Mouse (Mus musculus) kidney, embryonic 15.5 days (tissue): ENCODE measurements around the gene Sema6d. TPM values are rescaled to one million over a fixed set of nuclear protein-coding genes. Genes with fewer than 3 reads are reported as not detected.

Experiments
- ATAC-seq: fragments of 200-750 bp; cut with Nextera tagmentation; replicated peaks from 2 replicates; pipeline ENCODE4 v1.8.0; 2017; ENCODE audit warnings: moderate TSS enrichment; ENCODE audit not compliant: low FRiP score
- H3K27ac ChIP-seq: fragments of 300-500 bp; sonication (generic); 2 replicates; pipeline ENCODE4 v1.5.1; 2015; ENCODE audit warnings: mild to moderate bottlenecking, inconsistent platforms
- H3K27me3 ChIP-seq: fragments of 300-500 bp; sonication (generic); 2 replicates; pipeline ENCODE4 v1.6.1; 2015; ENCODE audit warnings: inconsistent platforms
- H3K36me3 ChIP-seq: fragments of 300-500 bp; sonication (generic); 2 replicates; pipeline ENCODE4 v1.6.1; 2015; ENCODE audit warnings: inconsistent platforms
- H3K4me1 ChIP-seq: fragments of 300-500 bp; sonication (generic); 2 replicates; pipeline ENCODE4 v1.6.1; 2015; ENCODE audit warnings: inconsistent platforms
- H3K4me2 ChIP-seq: fragments of 300-500 bp; sonication (generic); 2 replicates; pipeline ENCODE4 v1.6.1; 2015; ENCODE audit warnings: moderate library complexity, mild to moderate bottlenecking, inconsistent platforms
- H3K4me3 ChIP-seq: fragments of 300-500 bp; sonication (generic); replicated peaks from 2 replicates; pipeline ENCODE4 v1.5.1; 2015; ENCODE audit warnings: mild to moderate bottlenecking, inconsistent platforms
- H3K9ac ChIP-seq: fragments of 300-500 bp; sonication (generic); 2 replicates; pipeline ENCODE4 v1.6.1; 2015; ENCODE audit warnings: mild to moderate bottlenecking, inconsistent platforms
- H3K9me3 ChIP-seq: fragments of 300-500 bp; sonication (generic); replicated peaks from 2 replicates; pipeline ENCODE4 v1.6.1; 2016; ENCODE audit warnings: inconsistent platforms
- WGBS: fragments of 180-500 bp; shearing (Covaris S2); methylation state at CpG from one replicate; pipeline ENCODE4 v1.1.7; 2015; ENCODE audit warnings: mixed read lengths; 5-methylcytosine and 5-hydroxymethylcytosine counted together
- polyA plus RNA-seq: library from polyadenylated mRNA; unstranded; fragments of >200 nt; fragmentation: Nextera tagmentation; extraction: Ambion mirVana; gene quantifications from 2 replicates; pipeline ENCODE4 v1.2.1, GENCODE M21; 2015

The Sema6d gene
- polyA plus RNA-seq, 1 experiment from 2014 or later: 9.5 TPM

DNA sequence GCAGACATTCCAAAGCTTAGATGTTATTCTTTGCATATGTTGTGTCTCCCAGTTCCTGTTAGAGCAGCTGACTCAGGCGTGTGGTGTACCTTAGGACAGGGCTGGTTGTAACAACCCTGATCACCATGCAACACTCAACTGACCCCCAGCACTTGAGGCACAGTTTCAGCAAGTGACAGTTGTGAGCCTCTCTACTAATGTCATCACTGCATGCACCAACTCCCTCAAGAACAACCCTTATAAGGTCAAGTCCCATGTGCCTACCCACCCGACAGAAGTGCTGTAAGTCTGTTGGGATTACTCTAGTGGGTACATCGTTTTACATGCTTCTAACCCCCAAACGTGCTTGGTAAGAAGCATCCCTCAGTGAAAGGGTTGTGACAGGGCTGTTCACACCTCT is 418.0 kb downstream of the Sema6d start:
- WGBS: 72% methylated on average over 4 of the region's 4 CpGs

DNA sequence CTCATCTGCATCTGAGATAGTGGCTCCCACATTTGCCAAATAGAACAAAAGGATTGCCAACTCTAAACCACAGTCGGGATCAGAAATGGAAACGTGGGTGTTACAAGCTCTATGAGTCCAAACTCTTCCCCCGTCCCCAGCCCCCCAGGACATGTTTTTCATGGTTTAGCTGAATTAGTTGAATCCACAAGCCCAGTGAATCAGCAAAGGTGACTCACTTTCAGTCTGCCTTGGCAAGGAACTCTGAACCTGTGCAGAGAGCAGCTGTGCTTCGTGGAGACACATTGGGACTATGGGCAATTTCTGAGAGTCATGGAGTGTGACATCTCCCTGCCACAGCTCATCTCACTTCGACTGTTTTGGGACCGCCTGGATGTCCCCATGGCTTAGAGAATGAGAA is 419.7 kb downstream of the Sema6d start:
- H3K4me2 ChIP-seq: no peak overlapping the region
- 83% methylated on average over 6 of the region's 6 CpGs for WGBS
- no peaks in the 10 kb centered on the region for H3K27me3 ChIP-seq
- H3K27ac ChIP-seq: no peak overlapping the region
- H3K4me1 ChIP-seq: no peaks in the 10 kb centered on the region
- no peaks in the 10 kb centered on the region for H3K9me3 ChIP-seq
- no peaks in the 10 kb centered on the region for H3K36me3 ChIP-seq
- H3K9ac ChIP-seq: no peak overlapping the region
- ATAC-seq: no peak
- H3K4me3 ChIP-seq: no peak overlapping the region

More for the DNA sequence above, 418.0 kb downstream of the Sema6d start:
- no peaks in the 10 kb centered on the region for H3K36me3 ChIP-seq
- H3K4me1 ChIP-seq: no peaks in the 10 kb centered on the region
- no peak overlapping the region for H3K4me2 ChIP-seq
- H3K27ac ChIP-seq: no peak overlapping the region
- H3K27me3 ChIP-seq: no peaks in the 10 kb centered on the region
- ATAC-seq: no peak
- no peak overlapping the region for H3K9ac ChIP-seq
- no peak overlapping the region for H3K4me3 ChIP-seq
- H3K9me3 ChIP-seq: no peaks in the 10 kb centered on the region

DNA sequence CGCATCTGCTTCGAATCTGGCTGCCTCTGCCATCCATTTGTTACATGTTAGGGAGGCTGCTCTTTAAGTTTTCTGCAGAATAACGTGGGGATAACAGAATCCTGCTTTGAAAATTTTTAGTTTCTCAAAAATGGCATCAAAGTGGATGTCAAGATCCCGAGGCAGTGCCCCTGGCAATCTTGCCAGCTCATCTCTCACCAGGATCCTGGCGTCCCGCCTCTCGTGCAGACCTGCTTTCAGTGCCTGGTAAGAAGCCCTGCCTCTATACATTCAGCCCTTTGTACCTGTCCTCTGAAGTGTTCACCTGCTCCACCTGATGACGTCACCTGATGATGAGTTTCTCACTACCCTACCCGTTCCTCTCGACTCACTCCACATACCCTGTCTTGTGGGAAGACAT is 422.1 kb downstream of the Sema6d start:
- H3K9me3 ChIP-seq: no peaks in the 10 kb centered on the region
- no peaks in the 10 kb centered on the region for H3K27me3 ChIP-seq
- WGBS: 85% methylated on average over 10 of the region's 10 CpGs
- H3K27ac ChIP-seq: no peak overlapping the region
- no peak for ATAC-seq
- no peak overlapping the region for H3K4me3 ChIP-seq
- H3K4me2 ChIP-seq: no peak overlapping the region
- no peak overlapping the region for H3K9ac ChIP-seq
- no peaks in the 10 kb centered on the region for H3K36me3 ChIP-seq
- no peaks in the 10 kb centered on the region for H3K4me1 ChIP-seq

DNA sequence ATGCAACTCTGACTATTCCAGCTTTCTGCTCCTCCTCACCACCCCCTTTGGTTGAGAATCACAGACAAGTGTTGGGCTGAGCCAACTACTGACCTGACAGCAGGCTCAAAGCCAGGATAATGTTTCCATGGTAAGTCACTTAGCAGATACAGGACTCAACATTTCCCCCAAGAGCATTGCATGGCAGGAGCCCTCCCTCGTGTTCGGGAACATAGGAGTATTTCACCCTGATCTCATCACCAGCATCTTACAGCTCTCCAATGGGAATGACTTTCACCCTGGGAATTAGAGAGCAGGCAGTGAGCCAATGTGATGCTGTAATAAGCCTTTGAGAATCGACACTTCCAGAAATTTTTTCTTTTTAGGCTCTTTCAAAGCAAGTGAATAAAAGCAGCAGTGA is 432.7 kb downstream of the Sema6d start:
- no peak for ATAC-seq
- WGBS: 72% methylated on average over 3 of the region's 3 CpGs
- H3K9ac ChIP-seq: no peak overlapping the region
- H3K27ac ChIP-seq: no peak overlapping the region
- no peak overlapping the region for H3K4me2 ChIP-seq
- H3K36me3 ChIP-seq: no peaks in the 10 kb centered on the region
- no peaks in the 10 kb centered on the region for H3K27me3 ChIP-seq
- H3K4me1 ChIP-seq: no peaks in the 10 kb centered on the region
- H3K4me3 ChIP-seq: no peak overlapping the region
- H3K9me3 ChIP-seq: no peaks in the 10 kb centered on the region

DNA sequence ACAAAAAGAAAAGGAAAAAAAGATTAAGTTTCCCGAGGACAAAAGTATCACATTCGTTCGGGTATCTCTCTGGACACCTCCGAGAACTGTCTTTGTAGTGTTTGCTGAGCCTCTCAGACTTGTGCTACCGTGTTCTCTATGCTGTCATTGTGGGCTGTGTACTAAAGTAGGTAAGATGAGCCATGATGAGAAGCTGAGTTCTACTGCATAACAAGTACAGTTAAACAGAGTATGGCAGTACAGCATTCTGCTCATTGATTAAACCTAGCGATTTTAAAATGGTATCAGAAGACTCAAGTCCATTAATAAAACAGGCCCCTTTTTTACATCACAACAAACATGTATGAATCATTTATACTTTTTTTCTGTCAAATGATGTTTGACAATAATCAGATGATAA is 433.9 kb downstream of the Sema6d start:
- no peak overlapping the region for H3K4me3 ChIP-seq
- no peaks in the 10 kb centered on the region for H3K36me3 ChIP-seq
- WGBS: 92% methylated on average over 6 of the region's 6 CpGs
- no peak for ATAC-seq
- no peak overlapping the region for H3K9ac ChIP-seq
- H3K9me3 ChIP-seq: no peaks in the 10 kb centered on the region
- no peak overlapping the region for H3K4me2 ChIP-seq
- H3K27me3 ChIP-seq: no peaks in the 10 kb centered on the region
- H3K27ac ChIP-seq: no peak overlapping the region
- no peaks in the 10 kb centered on the region for H3K4me1 ChIP-seq

DNA sequence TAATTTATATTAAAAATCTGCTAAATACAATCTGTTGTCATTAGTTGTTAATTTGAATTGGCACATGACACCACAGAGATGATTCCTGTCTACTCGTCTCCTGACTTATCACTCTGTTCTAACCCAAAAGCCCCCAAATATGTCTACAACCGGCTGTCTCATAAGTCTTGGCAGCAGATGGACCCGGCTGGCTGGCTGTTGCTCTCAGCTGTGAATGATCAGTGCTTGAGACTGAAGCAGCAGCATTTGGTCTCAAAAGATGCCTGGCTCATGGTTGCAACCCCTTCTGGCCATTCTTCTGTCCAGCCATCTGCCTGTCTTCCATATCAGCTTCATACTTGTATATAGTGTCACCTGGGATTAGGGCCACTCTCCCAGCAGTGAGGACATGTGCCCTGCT is 434.4 kb downstream of the Sema6d start:
- Histone ChIP-seq H3K4me2 (no peak overlapping the region), H3K9me3 (no peaks in the 10 kb centered on the region), H3K9ac (no peak overlapping the region), H3K27ac (no peak overlapping the region), H3K4me3 (no peak overlapping the region), H3K36me3 (no peaks in the 10 kb centered on the region), H3K27me3 (no peaks in the 10 kb centered on the region), H3K4me1 (no peaks in the 10 kb centered on the region)
- WGBS: 69% methylated on average over 3 of the region's 3 CpGs
- ATAC-seq: no peak

DNA sequence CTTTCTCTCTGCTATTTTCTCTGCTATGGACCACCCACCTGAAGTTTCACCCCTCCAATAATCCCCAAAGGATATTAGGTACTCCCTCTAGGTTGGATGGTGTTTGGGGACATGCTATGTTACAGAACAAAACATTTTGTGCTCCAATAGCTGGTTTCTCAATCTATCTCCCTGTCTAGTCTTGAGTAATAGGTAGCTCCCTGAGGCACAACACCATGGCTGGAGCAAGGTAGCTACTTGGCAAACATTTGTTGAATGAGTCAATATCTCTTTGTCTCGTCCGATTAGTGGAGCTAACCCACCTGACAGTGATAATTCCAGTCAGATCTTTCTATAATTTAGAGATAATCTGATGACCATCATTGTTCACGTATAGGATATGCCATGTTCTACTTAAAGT is 437.9 kb downstream of the Sema6d start:
- H3K4me1 ChIP-seq: no peaks in the 10 kb centered on the region
- WGBS: 90% methylated on average over 3 of the region's 3 CpGs

DNA sequence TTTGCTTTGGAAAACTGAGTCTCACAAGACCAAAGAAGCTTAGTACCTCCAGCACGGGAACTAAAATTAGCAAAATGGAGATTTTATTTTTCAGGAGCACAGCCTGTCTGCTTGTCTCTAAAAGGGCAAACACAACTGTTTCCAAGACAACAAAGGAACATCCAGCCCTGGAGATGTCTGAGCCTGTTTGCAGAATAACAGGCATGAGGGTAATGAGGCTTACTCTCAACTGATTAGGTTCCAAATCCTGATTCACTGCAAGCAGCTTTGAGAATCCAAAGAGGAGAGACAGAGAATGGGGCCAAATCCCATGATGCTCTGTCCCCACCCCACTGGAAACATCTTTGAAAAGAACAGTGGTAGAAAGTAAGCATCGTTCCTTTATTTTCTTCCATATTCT is 440.7 kb downstream of the Sema6d start:
- Histone ChIP-seq H3K36me3 (no peaks in the 10 kb centered on the region), H3K4me1 (no peaks in the 10 kb centered on the region), H3K9me3 (no peaks in the 10 kb centered on the region), H3K9ac (no peak overlapping the region), H3K4me3 (no peak overlapping the region), H3K4me2 (no peak overlapping the region), H3K27me3 (no peaks in the 10 kb centered on the region), H3K27ac (no peak overlapping the region)
- ATAC-seq: no peak
- WGBS: 88% methylated on average over 2 of the region's 2 CpGs

More for the DNA sequence above, 437.9 kb downstream of the Sema6d start:
- Histone ChIP-seq H3K27me3 (no peaks in the 10 kb centered on the region), H3K4me3 (no peak overlapping the region), H3K9ac (no peak overlapping the region), H3K4me2 (no peak overlapping the region), H3K9me3 (no peaks in the 10 kb centered on the region), H3K36me3 (no peaks in the 10 kb centered on the region), H3K27ac (no peak overlapping the region)
- no peak for ATAC-seq

DNA sequence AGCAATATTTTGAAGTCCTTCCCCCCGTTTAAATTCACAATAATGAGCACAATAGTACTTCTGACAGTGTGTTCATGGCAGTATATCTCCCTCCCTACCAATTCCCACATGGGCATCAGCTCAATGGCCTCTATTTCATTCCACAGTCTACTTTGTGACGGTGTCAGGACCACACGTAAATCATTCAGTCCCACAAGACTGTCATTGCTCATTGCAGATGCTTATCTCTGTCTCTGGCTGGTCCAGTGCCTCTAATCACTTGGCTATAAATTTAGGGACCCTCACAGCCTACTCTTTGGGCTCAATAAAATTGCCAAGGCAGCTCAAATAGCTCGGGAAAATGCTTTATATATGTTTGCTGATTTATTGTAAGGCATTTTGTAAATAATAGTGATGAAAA is 441.3 kb downstream of the Sema6d start:
- Histone ChIP-seq H3K9me3 (no peaks in the 10 kb centered on the region), H3K27me3 (no peaks in the 10 kb centered on the region), H3K4me1 (no peaks in the 10 kb centered on the region), H3K36me3 (no peaks in the 10 kb centered on the region), H3K9ac (no peak overlapping the region), H3K4me2 (no peak overlapping the region), H3K4me3 (no peak overlapping the region), H3K27ac (no peak overlapping the region)
- 31% methylated on average over 4 of the region's 4 CpGs for WGBS
- ATAC-seq: no peak

DNA sequence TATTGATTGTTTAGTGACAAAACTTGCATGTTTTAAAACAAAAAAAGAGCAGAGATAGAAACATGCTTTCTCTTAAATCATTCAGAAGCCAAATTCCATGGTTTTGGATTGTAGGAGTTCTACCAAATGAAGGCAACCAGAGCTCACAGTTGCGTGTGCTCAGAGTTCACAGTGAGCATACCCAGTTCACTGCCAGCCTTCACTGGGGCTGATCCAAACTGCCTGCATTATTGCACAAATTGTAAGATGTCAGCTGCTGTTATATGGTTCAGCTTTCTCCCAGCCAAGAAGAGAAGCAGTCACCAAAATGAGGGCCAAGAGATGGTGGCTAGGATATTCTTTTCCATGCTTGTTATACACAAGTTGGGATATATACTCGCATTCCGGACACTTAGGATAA is 443.1 kb downstream of the Sema6d start:
- 95% methylated on average over 3 of the region's 3 CpGs for WGBS
- Histone ChIP-seq H3K4me3 (no peak overlapping the region), H3K9me3 (no peaks in the 10 kb centered on the region), H3K4me2 (no peak overlapping the region), H3K27ac (no peak overlapping the region), H3K27me3 (no peaks in the 10 kb centered on the region), H3K9ac (no peak overlapping the region), H3K4me1 (no peaks in the 10 kb centered on the region), H3K36me3 (no peaks in the 10 kb centered on the region)
- no peak for ATAC-seq

DNA sequence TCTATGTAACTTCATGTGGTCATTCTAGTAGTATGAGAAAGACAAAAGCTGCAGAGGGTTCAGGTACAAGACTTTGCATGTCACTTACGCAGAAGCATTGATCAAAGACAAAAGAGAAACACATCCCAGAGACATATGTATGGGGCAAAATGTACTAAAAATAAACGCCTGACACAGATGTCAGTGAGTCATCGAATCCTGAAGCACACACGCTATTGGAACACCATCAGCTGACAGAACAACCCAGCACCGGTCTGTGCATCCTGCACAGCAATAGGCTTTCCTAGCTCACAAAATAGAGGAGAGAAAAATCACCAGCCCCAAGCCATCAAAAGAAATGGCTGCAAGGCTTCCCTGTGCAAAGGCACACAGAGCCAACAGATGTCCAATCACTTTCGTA is 443.8 kb downstream of the Sema6d start:
- no peak for ATAC-seq
- Histone ChIP-seq H3K36me3 (no peaks in the 10 kb centered on the region), H3K4me2 (no peak overlapping the region), H3K4me1 (no peaks in the 10 kb centered on the region), H3K4me3 (no peak overlapping the region), H3K27ac (no peak overlapping the region), H3K9ac (no peak overlapping the region), H3K27me3 (no peaks in the 10 kb centered on the region), H3K9me3 (no peaks in the 10 kb centered on the region)
- WGBS: 87% methylated on average over 6 of the region's 6 CpGs

DNA sequence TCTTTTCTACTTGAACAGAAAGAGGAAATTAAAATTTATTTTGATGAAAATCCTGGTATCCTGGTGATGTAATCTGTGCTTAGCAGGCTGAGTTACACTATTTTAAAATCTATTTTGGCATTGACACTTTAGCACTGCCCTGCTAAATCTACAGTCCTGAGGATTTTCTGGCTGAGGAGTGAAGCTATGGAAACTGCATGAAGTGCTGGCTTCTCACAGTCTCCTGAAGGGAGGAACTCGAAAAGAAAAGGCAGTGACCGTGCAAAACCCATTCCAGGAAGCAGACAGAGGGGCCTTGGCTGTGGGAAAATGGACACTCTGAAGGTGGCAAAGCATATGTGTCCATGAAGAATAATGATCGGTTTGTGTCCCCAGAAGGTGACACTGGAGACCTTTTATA is 460.5 kb downstream of the Sema6d start:
- Histone ChIP-seq H3K4me2 (no peak overlapping the region), H3K4me3 (no peak overlapping the region), H3K9me3 (no peaks in the 10 kb centered on the region), H3K9ac (no peak overlapping the region), H3K27ac (no peak overlapping the region), H3K4me1 (peaks cover 8% of the 10 kb centered on the region; the same call in 1 of the 2 replicates), H3K36me3 (no peaks in the 10 kb centered on the region), H3K27me3 (no peaks in the 10 kb centered on the region)
- 58% methylated on average over 3 of the region's 3 CpGs for WGBS
- no peak for ATAC-seq

DNA sequence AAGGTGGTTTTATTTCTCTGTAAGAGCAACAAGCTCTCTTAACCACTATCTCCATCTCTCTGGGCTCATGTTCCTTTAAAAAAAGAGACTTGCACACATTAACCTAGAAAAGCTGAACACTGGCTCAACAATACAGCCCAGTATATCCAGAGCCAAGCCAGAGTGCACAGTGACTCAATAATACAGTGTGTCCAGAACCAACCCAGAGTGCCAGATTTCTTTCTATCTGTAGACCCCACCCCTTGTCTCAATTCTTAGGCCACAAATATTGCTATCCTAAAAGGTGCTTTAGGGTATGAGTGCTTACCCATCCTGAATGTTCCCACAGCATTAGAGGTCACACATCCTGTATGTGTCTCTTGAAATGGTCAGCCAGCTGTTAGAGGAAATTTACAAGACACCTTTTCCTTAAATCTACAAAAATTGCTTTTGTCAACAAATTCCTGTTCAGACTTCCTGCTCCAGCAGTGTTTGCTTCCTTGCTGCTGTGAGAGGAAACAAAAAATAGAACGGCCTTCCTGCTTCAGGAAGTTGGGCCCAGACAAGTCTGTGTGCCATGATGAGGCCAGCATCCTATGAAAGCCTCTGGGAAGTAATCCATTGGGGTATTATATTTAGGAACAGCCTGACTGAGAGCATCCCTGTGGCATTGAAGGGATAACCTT is 465.1 kb downstream of the Sema6d start:
- 59% methylated on average over 1 of the region's 1 CpGs for WGBS
- Histone ChIP-seq H3K4me2 (no peak overlapping the region), H3K36me3 (no peaks in the 10 kb centered on the region), H3K9ac (no peak overlapping the region), H3K4me1 (peaks cover 8% of the 10 kb centered on the region; the same call in 1 of the 2 replicates), H3K4me3 (no peak overlapping the region), H3K27me3 (no peaks in the 10 kb centered on the region), H3K27ac (peak overlapping the region; percentile 79), H3K9me3 (no peaks in the 10 kb centered on the region)
- ATAC-seq: peak; percentile 60
